Mouse (Mus musculus): ENCODE results near the gene Rpp21.
"Not testable (repeated sequence)": the region's sequence is repeated elsewhere in the genome, so short reads cannot be mapped to it uniquely, and the experiment has no call there.

Gene Rpp21

DNA sequence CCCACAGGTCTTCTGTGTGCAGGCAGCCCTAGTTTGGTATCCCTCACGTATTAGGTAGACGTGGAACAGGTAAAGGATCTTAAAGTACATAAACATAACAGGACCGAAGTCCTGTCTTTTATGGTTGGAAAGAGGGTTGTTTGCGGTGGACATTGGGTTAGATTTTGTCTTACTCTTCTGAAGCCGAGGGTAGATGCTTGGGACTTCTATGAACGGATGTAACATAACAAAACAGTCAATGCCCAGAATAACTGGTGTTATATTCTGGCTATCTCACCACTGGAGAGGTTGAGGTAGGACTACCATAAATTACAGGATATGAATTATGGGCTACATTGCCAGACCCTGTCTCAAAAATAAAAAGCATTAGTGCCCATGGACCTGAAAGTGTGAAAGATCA lies at the start of gene Rpp21:
Gene Rpp21 (minus strand): TSS at position 101 of the 400 bp plus-strand sequence.
- no peak for DNase-seq

DNA sequence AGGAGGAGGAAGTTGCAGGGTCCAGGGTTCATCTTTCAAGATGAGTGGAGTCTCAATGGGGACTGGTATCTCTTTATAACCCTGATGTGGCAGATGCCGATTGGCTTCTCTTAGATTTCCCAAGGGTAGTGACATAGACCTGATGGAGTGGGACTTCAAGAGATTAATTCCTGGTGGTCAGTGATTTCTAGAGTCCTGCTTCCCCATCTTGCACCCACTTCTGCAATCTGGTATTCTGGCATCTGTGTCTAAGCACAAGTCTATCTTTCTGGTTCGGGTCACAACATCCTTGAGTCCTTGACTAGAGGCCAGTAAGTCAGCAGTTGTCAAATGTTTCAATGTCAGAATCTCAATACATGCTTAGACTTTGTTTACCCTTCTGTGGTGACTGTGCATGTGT lies 28.5 kb upstream of the Rpp21 start, which contains the start of gene H2-M10.2:
Gene H2-M10.2 (minus strand): TSS at position 101 of the 400 bp plus-strand sequence.
- DNase-seq, result no peak

DNA sequence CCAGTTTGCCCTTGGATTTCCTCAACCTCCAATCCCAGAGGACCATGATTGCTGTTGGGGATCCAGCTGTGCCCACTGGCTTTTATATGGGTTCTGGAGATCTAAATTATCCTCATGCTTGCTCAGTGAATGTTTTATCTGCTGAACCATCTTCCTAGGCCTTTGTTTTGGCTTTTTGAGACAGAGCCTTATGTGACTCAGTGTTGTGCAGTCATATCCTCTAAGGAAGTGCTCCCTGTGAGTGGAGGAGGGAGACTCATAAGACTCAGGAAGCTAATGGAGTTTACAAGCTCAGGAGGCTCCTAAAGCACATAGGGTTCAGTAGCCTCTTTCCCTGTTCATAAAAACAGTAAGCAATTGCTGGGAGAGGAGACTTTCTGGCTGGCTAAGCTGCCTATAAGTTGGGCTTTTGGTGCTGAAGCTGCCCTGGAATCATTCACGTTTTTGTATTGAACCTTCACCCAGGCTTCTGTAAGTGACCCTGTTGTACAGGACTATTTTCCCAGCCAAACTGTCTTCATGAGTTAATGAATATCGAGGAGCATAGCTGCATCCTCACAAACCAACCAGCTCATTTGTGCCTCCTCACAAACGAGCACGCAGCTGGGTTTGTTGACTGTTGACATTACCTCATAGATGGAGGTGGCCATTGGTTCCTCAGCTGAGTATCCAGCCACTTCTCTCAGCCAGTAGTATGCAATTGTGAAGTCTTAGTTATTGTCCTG lies 23.8 kb upstream of the Rpp21 start:
- no peak for DNase-seq

DNA sequence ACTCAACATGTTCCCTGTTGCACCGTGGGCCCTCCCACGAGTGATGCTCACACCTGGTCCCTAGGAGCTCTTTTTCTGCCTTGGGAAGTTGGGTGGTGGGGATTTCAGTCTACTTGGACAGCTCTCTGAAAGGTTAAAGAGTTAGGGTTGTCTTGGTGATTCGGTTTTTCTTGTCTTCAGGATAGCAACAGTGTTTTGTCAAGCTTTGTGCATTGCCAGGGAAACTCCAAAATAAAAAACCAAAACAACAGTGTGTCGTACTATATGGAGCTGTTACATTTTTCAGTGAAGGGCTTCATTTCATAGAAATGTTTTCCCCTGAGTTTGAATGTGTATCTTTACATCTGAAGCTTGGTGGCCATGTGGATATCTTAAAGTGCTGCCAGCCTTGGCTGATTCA lies 16.9 kb upstream of the Rpp21 start:
- no peak for DNase-seq

GRCm38 (mm10) chr17:36273796-36274195 lies 15.9 kb upstream of the Rpp21 start:
- no peak for DNase-seq

DNA sequence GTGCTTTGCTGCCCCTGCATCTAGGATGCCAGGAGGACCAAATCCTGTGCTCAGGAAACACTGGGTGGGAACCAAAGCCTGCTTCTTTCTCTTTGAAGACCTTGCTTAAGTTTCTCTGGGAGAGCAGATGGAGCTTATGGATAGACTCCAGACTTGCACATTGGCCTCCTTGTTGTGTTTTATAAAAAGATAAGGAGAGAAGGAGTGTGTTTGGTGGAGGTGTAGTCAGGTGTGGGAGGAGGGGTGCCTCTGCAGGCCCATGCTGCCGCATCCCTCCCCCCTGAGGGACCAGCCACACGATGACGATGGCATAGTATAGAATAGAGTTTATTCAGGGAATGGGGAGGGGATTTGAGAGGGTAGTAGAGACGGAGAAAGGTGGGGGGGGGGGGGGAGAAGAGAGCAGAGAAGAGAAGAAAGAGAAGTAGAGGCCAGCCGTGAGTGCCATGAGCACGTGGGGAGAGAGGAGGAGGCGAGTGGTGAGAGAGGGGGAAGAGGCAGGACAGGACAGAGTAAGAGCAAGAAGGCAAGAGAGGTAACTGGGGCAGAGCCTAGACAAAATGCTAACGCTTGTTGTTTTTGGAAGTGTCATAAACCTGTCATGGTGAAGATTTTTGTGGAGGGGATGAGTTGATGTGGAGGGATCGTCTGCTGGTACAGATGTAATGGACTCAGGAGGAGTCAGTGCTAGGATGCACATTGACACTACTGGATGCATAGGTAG lies 14.9 kb upstream of the Rpp21 start:
- no peak for DNase-seq

DNA sequence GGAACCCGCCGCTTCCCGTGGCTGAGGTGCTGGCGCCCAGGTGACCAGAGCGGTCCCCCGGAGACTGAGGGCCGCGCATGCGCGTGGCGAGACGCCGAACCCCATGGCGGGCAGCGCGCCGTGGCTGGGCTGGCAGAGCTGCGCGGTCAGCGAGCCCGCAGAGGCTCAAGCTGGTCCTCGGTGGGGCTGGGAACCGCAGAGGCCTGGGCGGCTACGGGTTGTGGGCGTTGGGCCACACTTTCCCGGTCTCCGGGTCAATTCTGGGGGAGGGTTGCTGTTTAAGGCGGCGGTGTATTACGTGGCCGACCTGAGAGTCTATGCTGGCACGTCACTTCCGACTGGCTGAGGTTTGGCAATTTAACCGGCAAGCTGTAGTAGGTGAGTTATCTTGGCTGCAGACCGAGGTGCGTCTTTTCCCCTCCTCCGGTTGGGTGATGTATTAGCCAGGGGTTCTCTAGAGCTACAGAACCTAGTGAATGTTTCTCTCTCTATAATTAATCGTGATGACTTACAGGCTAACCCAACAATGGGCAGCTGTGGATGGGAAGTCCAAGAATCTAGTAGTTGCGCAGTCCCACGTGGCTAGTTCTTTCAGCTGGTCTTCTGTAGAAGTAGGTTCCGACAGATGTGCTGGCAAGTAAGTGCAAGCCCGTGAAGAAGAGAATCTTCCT lies 13.9 kb upstream of the Rpp21 start, which contains the start of gene Trim39:
Gene Trim39 (minus strand): TSS at position 662 of the 671 bp plus-strand sequence.
- peak; percentile 76 for DNase-seq

DNA sequence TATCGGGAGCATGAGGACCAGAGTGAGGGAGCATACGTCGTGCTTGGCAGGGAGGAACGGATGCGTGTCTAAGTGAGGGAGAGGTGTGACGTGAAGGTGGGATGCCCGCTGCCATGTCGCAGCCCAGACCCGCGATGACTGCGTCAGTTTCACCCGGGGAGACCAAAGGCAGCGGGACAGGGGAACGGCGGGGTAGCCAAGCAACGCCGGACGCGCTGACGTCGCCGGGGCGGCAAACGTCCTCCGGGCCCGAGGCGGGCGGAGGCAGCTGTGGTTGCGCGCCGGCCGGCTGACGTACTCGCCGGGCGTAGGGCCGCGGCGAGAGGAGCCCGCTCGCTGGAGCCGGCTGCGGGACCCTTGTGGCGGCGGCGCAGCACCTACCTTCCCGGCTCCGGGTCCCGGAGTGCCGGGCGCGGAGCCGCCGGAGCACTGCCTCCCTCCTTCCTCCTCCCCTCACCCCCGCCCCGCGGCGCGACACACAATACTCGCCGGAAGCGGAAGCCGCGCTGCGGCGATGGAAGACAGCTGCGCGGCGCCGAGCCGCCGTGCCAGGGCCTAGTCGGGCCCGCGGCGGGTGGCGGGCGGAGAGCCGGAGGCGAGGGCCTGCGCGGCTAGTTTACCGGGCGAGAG lies 13.2 kb upstream of the Rpp21 start:
- DNase-seq, result peak; percentile 86

DNA sequence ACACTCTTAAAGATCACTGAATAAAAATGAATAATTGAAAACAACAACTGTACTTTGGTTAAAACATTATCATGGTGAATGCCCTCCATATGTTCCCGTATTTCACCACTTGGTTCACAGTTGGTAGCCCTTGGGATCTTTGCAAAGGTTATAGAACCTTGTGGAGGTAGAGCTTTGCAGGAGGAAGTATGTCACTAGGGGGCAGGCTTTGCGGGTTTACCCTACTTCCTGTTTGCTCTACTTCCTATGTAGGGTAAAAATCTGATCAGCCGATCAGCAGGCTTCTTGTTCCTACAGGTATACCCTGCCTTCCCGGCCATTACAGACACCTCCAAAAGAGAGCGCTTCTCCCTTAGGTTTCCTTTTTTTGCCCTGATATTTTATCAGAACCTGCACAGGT lies 8.0 kb upstream of the Rpp21 start:
- peak; percentile 45 for DNase-seq

DNA sequence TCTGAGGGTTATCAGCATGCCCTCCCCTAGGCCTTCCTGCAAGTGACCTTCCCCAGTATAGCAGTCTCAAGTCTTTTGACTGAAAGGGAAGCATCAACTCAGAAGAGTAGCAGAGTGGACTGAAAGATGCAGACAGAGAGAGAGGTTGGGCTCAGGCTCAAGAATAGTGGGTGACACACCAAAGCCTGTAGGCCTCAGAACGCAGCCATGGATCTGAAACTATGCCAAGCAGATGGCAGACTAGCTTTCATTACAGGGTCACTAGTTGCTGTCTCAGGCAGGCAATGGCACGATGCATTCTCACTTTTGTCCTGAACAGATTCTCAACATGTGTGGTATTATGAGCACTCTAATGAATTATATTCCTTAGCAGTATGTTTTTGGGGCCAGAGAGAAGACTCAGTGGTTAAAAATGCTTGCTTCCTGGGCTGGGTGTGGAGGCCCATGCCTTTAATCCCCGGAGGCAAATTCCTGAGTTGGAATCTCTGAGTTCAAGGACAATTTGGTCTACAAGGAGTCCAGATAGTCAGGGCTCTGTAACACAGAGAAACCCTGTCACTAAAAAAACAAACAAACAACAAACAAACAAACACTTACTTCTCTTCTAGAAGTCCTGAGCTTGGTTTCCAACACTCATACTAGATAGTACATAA lies 6.5 kb upstream of the Rpp21 start:
- no peak for DNase-seq

GRCm38 (mm10) chr17:36261511-36262166 lies 3.8 kb upstream of the Rpp21 start:
- DNase-seq, result no peak

DNA sequence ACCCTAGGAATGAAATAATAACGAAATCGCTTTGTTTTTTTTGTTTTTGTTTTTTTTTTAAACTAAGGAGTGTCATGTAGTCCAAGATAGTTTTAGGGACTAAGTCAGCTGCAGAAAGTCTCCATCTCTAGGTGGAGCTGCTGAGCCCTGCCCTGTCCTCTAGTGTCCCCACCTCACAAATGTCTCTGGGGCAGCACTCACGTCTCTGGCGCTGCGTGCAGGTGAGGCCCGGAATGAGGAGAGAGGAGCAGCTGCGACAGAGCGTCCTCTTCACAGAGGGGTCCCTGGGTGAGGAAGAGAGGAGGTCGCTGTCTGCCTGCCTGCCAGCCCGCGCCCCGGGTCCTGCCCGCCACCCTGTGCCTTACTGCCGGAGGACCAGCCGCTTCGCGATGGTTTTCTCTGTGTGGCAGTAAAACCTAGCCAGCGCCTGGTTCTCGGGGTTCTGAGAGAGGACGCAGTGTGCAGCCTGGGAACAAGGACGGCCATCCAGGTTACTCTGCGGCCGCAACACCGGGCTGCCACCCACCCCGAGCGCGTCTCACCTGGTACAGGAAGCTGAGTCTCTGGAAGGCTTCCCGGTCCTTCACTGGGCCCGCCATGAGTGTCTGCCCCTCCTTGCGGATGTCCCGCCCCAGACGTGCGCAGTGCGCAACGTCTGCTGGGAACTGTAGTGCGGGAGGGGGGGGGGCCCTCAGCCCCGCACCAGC lies 475 bp downstream of the Rpp21 start:
- DNase-seq, result peak; percentile 83

DNA sequence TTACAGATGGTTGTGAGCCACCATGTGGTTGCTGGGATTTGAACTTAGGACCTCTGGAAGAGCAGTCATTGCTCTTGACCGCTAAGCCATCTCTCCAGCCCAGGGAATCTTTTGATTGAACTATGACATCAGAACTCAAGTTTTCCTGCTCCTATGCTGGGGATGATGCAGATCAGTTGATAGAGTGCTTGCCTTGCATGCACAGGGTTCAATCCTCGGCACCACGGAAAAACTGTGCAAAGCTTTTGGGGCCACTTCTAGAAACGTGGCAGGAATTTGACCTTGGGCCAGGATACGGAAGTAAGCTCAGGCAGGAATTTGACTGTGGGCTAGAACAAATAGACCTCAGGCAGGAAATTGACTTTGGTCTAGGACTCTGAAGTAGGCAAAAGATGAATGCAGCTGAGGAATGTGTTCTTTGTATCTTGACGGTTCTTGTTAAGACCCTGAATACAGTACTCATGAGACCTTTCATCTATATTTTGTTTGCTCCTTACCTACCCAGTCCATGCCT lies 4.7 kb downstream of the Rpp21 start:
- DNase-seq, result no peak

DNA sequence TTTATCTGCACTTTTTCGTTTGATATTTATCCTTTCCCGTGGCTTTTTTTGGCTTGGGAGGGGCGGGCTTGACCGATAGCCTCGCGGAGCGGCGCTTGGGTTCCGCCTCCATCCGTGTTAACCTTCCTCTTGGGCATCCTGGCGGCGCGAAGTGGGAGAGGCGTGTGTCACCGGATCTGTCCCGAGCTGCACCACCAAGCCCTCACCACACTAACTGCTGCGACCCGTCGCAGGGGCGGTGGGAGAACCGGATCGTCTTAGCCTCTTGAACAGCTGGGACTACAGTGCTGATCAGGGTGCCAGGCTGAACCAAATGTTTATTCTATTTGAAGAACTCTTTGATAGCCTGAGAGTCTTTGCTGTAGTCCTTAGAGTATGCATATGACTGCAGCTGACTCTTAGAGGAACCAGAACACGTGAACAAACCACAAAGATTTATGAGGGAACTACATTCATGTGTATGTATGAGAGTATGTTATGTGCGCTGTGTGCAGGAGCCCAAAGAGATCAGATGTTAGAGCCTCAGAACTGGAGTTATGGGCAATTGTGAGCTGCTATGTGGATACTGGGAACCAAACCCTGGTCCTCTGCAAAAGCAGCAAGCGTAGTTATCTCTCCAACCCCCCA lies 5.5 kb downstream of the Rpp21 start:
- peak; percentile 15 for DNase-seq

DNA sequence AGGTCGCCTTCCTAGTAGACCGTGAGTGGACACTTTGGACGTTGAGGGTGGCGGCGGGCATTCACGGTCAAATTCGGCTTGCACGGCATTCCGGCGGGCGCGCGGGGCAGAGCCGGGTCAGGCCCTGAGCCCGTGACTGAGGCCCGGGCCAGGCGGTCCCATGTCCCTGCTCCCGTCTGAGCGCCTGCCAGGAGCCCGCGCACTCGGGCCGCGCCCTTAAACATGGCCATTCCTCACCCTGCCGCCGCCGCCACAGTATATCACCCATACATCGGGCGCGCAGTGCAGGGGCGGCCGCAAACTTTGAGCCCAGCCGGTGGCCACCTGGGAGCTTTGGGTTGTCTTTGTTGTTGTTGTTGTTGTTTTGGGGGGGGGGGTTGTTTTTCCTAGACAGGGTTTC lies 9.0 kb downstream of the Rpp21 start:
- DNase-seq, result no peak

DNA sequence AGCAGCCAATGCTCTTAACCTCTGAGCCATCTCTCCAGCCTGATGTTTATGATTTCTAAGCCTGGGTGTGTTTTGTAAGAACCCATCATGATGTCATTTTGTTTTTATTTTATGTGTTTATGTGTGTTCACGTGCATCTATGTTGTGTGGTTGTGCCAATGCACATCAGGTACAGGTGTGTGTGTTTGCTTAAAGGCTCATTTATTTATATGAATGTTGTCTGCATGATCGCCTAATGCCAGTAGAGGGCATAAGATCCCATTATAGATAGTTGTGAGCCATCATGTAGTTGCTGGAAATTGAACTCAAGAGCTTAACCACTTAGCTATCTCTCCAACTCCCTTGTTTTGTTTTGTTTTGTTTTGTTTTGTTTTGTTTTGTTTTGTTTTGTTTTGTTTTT lies 12.1 kb downstream of the Rpp21 start:
- DNase-seq, result no peak

DNA sequence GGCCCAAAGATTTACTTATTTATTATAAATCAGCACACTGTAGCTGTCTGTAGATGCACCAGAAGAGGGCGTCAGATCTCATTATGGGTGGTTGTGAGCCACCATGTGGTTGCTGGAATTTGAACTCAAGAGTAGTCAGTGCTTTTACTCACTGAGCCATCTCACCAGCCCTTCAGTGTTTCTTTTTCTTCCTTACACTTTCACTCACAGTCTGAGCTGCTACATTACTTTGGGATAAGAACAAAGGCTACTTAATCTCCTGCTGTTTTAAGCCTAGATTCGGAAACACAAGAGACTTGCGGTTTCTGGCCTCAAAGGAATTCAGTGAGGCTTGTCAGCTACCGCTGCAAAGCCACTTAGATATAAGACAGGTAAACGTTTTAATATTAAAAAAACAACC lies 13.8 kb downstream of the Rpp21 start:
- no peak for DNase-seq

GRCm38 (mm10) chr17:36240637-36241213 lies 17.1 kb downstream of the Rpp21 start:
- DNase-seq, result no peak

DNA sequence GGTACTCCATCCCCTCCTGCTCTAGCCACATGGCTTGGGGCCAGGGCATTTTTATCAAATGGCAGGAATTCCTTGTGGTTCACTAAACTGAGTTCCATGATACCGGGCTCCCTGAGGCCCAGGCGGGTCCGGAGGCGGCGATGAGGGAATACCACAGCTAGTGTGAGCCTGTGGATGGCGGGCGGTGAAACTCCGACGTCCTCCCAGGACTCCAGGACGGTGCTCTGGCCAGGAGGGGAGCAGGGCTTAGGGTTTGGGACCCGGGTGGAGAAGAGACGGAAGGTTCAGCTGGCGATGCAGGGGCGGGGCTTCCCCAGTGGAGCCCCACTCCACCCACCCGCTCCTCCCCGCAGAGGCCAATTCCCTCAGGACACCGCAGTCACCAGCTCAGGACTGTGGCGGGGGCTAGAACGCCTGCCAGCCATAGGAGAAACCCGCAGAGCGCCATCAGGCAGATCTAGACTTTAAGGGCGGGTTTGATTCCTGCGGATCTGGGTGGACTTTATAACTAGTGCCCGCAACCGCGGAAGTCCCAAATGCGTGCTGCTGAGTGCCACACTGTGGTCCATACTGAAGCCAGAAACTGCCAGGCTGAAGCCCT lies 20.4 kb downstream of the Rpp21 start:
- no peak for DNase-seq

DNA sequence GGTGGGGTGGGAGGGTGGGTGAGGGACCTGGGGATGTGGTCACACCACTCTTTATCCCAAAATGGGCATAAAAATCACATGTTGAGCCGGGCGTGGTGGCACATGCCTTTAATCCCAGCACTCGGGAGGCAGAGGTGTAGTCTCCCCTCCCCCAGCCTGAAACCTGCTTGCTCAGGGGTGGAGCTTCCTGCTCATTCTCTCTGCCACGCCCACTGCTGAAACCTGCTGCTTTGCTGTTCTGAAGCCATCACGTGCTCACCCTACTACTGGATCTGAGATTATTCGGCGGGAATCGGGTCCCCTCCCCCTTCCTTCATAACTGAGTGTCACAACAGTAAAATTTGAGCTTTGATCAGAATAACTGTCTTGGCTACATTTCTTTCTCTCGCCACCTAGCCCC lies 22.6 kb downstream of the Rpp21 start:
- not testable (repeated sequence) for DNase-seq
